Mouse (Mus musculus): ENCODE results near the gene Psmb11. TPM values are rescaled to one million over a fixed set of nuclear protein-coding genes. Genes with fewer than 3 reads are reported as not detected.

The Psmb11 gene
- polyA plus RNA-seq, 1 experiment: 0.01 TPM

DNA sequence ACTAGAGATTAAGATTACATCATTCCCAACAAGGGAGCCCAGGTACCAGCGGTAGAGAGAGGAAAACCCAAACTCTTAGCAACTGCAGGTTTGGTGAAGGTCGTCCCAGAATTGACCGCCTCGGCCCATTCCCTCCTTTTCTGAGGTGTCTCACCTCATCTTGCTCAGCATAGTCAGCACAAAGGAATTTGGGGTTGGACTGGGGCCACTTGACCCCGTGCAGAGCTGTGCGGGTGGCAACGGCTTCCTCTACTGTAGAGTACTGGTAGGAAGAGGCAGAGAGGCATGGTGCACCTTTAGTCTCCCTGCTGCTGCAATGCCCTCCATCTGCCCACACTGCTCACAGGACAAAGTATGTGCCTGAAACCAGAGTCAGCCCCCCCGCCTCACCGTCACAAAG lies 23.1 kb downstream of the Psmb11 start:
- H3K79me2 ChIP-seq (ENCODE audit: control insufficient read depth, insufficient read depth): peaks cover 20% of the 10 kb centered on the region
- no peak overlapping the region for H3ac ChIP-seq (ENCODE audit: control insufficient read depth, insufficient read length, low read depth)
- peaks cover 71% of the 10 kb centered on the region for H3K36me3 ChIP-seq (ENCODE audit: control insufficient read depth, insufficient read depth)
- no peaks in the 10 kb centered on the region for H3K27me3 ChIP-seq (ENCODE audit: control insufficient read depth, insufficient read depth, insufficient read length)
- H3K4me3 ChIP-seq (ENCODE audit: insufficient read depth, poor library complexity, severe bottlenecking): no peak overlapping the region
- peaks cover 10% of the 10 kb centered on the region for H3K79me3 ChIP-seq (ENCODE audit: low read depth)
- TF ChIP-seq CEBPB (IDR thresholded peaks at IDR 0.05; ENCODE audit: low read depth) (no peak), USF1 (IDR thresholded peaks at IDR 0.05; ENCODE audit: low read depth) (no peak), MYOG (IDR thresholded peaks at IDR 0.05; ENCODE audit: control insufficient read depth, extremely low read depth, insufficient read length) (no peak), FOSL1 (IDR thresholded peaks at IDR 0.05; ENCODE audit: insufficient read depth, low read length, poor library complexity, severe bottlenecking) (no peak), MYOD1 (IDR thresholded peaks at IDR 0.05; ENCODE audit: control insufficient read depth, insufficient read length, low read depth) (no peak), CTCF (IDR thresholded peaks at IDR 0.05; ENCODE audit: control insufficient read depth, insufficient read depth, insufficient read length) (no peak), MAX (IDR thresholded peaks at IDR 0.05) (no peak)

GRCm38 (mm10) chr14:54646455-54646854 lies 25.2 kb downstream of the Psmb11 start:
- H3ac ChIP-seq (ENCODE audit: control insufficient read depth, insufficient read length, low read depth): no peak overlapping the region
- peaks cover 89% of the 10 kb centered on the region for H3K36me3 ChIP-seq (ENCODE audit: control insufficient read depth, insufficient read depth)
- peaks cover 41% of the 10 kb centered on the region for H3K79me2 ChIP-seq (ENCODE audit: control insufficient read depth, insufficient read depth)
- no peak overlapping the region for H3K4me3 ChIP-seq (ENCODE audit: insufficient read depth, poor library complexity, severe bottlenecking)
- no peak for TF ChIP-seq MAX (IDR thresholded peaks at IDR 0.05)
- no peak for TF ChIP-seq CTCF (IDR thresholded peaks at IDR 0.05; ENCODE audit: control insufficient read depth, insufficient read depth, insufficient read length)
- no peak for TF ChIP-seq USF1 (IDR thresholded peaks at IDR 0.05; ENCODE audit: low read depth)
- TF ChIP-seq MYOD1 (IDR thresholded peaks at IDR 0.05; ENCODE audit: control insufficient read depth, insufficient read length, low read depth): no peak
- TF ChIP-seq MYOG (IDR thresholded peaks at IDR 0.05; ENCODE audit: control insufficient read depth, extremely low read depth, insufficient read length): no peak
- TF ChIP-seq FOSL1 (IDR thresholded peaks at IDR 0.05; ENCODE audit: insufficient read depth, low read length, poor library complexity, severe bottlenecking): no peak
- TF ChIP-seq CEBPB (IDR thresholded peaks at IDR 0.05; ENCODE audit: low read depth): no peak
- no peaks in the 10 kb centered on the region for H3K27me3 ChIP-seq (ENCODE audit: control insufficient read depth, insufficient read depth, insufficient read length)
- H3K79me3 ChIP-seq (ENCODE audit: low read depth): peaks cover 20% of the 10 kb centered on the region

DNA sequence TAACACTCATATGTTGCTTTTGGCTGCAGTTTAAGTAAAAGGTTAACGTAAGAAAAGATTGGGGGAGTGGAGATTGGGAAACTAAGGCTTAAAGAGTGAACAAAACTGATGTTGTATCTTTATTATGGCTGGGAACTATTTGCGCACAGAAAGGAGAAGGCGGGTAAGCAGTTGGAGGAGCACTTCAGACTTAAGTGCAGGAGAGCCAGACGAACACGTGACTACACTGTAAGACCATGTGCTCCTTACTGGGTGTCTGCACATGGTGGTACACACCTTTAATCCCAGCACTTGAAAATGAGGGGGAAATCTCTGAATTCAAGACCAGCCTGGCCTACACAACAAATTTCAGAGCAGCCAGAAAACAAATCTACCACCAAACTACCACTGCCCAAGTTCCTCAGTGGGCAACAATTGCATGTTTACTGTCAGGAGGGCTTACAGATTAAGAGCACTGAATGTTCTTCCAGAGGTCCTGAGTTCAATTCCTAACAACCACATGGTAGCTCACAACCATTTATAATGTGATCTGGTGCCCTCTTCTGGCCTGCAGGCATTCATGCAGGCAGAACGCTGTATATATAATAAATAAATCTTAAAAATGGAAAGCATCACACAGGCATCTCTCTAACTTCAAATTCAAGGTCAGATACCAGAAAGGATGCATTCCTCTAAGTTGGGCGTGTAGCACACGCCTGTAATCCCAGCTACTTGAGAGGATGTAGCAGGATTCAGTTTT lies 25.8 kb downstream of the Psmb11 start:
- peaks cover 25% of the 10 kb centered on the region for H3K79me3 ChIP-seq (ENCODE audit: low read depth)
- H3K36me3 ChIP-seq (ENCODE audit: control insufficient read depth, insufficient read depth): peaks cover 95% of the 10 kb centered on the region
- no peak overlapping the region for H3K4me3 ChIP-seq (ENCODE audit: insufficient read depth, poor library complexity, severe bottlenecking)
- H3K27me3 ChIP-seq (ENCODE audit: control insufficient read depth, insufficient read depth, insufficient read length): no peaks in the 10 kb centered on the region
- peaks cover 47% of the 10 kb centered on the region for H3K79me2 ChIP-seq (ENCODE audit: control insufficient read depth, insufficient read depth)
- H3ac ChIP-seq (ENCODE audit: control insufficient read depth, insufficient read length, low read depth): no peak overlapping the region
- TF ChIP-seq CTCF (IDR thresholded peaks at IDR 0.05; ENCODE audit: control insufficient read depth, insufficient read depth, insufficient read length) (no peak), USF1 (IDR thresholded peaks at IDR 0.05; ENCODE audit: low read depth) (no peak), CEBPB (IDR thresholded peaks at IDR 0.05; ENCODE audit: low read depth) (no peak), MYOG (IDR thresholded peaks at IDR 0.05; ENCODE audit: control insufficient read depth, extremely low read depth, insufficient read length) (no peak), FOSL1 (IDR thresholded peaks at IDR 0.05; ENCODE audit: insufficient read depth, low read length, poor library complexity, severe bottlenecking) (no peak), MAX (IDR thresholded peaks at IDR 0.05) (no peak), MYOD1 (IDR thresholded peaks at IDR 0.05; ENCODE audit: control insufficient read depth, insufficient read length, low read depth) (no peak)

GRCm38 (mm10) chr14:54647900-54648299 lies 26.7 kb downstream of the Psmb11 start:
- TF ChIP-seq CTCF (IDR thresholded peaks at IDR 0.05; ENCODE audit: control insufficient read depth, insufficient read depth, insufficient read length): no peak
- no peak for TF ChIP-seq CEBPB (IDR thresholded peaks at IDR 0.05; ENCODE audit: low read depth)
- no peak for TF ChIP-seq MYOG (IDR thresholded peaks at IDR 0.05; ENCODE audit: control insufficient read depth, extremely low read depth, insufficient read length)
- TF ChIP-seq USF1 (IDR thresholded peaks at IDR 0.05; ENCODE audit: low read depth): no peak
- Histone ChIP-seq H3K79me3 (ENCODE audit: low read depth) (peaks cover 33% of the 10 kb centered on the region), H3K79me2 (ENCODE audit: control insufficient read depth, insufficient read depth) (peaks cover 55% of the 10 kb centered on the region), H3K27me3 (ENCODE audit: control insufficient read depth, insufficient read depth, insufficient read length) (no peaks in the 10 kb centered on the region), H3K36me3 (ENCODE audit: control insufficient read depth, insufficient read depth) (peaks cover 90% of the 10 kb centered on the region), H3K4me3 (ENCODE audit: insufficient read depth, poor library complexity, severe bottlenecking) (no peak overlapping the region), H3ac (ENCODE audit: control insufficient read depth, insufficient read length, low read depth) (no peak overlapping the region)

GRCm38 (mm10) chr14:54650621-54651454 lies 29.6 kb downstream of the Psmb11 start:
- H3K4me3 ChIP-seq (ENCODE audit: insufficient read depth, poor library complexity, severe bottlenecking): no peak overlapping the region
- peaks cover 72% of the 10 kb centered on the region for H3K36me3 ChIP-seq (ENCODE audit: control insufficient read depth, insufficient read depth)

More at GRCm38 (mm10) chr14:54650621-54651454, 29.6 kb downstream of the Psmb11 start:
- no peaks in the 10 kb centered on the region for H3K27me3 ChIP-seq (ENCODE audit: control insufficient read depth, insufficient read depth, insufficient read length)
- H3K79me3 ChIP-seq (ENCODE audit: low read depth): peaks cover 39% of the 10 kb centered on the region
- peaks cover 62% of the 10 kb centered on the region for H3K79me2 ChIP-seq (ENCODE audit: control insufficient read depth, insufficient read depth)
- H3ac ChIP-seq (ENCODE audit: control insufficient read depth, insufficient read length, low read depth): no peak overlapping the region
- TF ChIP-seq MYOG (IDR thresholded peaks at IDR 0.05; ENCODE audit: control insufficient read depth, extremely low read depth, insufficient read length): no peak
- TF ChIP-seq MAX (IDR thresholded peaks at IDR 0.05): peak; percentile 42
- peak; percentile 68 for TF ChIP-seq CTCF (IDR thresholded peaks at IDR 0.05; ENCODE audit: control insufficient read depth, insufficient read depth, insufficient read length)

All from C2C12 (cell line).